Mouse (Mus musculus) brain, embryonic 14.5 days (tissue): Measurements from ENCODE around the gene Thada.

Source experiments
- CTCF ChIP-seq: fragments of 200-500 bp; IDR thresholded peaks from 2 replicates; pipeline ENCODE4 v1.5.1; 2012; ENCODE audit warnings: inconsistent platforms, mild to moderate bottlenecking, moderate library complexity, borderline replicate concordance; ENCODE audit not compliant: insufficient read depth, insufficient read length; ENCODE audit errors: extremely low read depth
- POLR2A ChIP-seq: fragments of 200-500 bp; IDR thresholded peaks from 2 replicates; pipeline ENCODE4 v1.6.1; 2012; ENCODE audit warnings: mild to moderate bottlenecking, inconsistent platforms, borderline replicate concordance; ENCODE audit not compliant: poor library complexity, insufficient read depth, insufficient read length, severe bottlenecking; ENCODE audit errors: extremely low read depth

GRCm38 (mm10) chr17:84348865-84349264 lies 117.1 kb downstream of the Thada start:
- TF ChIP-seq POLR2A (no peak), CTCF (no peak)
